Mouse (Mus musculus): ENCODE data around the gene Sgcg.
A peak's percentile ranks its signal among the peaks of the same experiment; 100 is the strongest.

Sgcg gene

DNA sequence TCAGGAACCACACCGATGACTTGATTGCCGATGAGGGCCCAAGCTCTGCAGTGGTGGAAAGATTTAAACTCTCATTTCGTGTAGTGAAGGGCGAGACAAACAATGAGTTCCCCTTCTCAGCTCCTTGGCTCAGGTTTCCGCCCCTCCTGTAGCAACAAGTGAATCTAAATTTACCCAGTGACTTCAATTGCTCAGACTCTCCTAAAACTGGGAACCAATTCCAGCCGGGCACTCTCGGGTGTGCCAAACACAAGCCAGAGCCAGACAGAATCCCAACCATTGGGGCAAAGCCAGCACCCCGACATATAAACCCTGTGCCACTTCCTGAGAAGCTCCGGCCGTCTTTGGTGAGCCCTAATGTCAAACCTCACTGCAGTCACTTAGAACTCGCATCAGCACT lies at the start of gene Sgcg:
Gene Sgcg, minus strand, starts transcription at position 139 of the 400 bp plus-strand sequence.
- no peak for ATAC-seq (ENCODE audit: insufficient number of reproducible peaks, low FRiP score, low TSS enrichment)

DNA sequence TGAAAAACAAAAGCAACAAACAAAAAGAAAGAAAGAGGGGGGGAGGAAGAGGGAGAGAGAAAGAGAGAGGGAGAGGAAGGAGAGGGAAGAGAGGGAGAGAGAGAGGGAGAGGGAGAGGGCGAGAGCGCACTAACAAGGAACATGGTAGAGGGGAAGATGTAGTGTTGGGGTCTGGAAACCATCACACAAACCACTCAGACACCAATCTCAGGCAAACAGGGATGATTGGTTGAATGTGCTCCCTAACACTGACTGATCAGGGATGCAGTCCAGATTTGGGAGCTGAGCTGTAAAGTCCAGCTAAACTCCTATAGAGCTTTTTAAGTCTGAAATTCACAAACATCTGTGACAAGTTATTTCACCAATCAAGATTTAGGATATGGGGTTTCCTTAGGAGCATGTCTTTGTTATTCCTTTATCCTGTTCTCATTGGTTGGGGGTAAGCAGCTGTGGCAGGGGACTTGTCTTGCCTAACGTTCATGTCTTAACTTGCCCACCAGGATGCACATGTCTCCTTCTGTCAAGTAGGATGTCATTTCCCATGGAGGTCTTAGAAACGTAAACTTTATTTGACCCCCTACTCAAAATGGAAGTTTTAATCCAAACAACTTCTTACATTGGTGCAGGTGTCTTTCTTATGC lies 45.8 kb upstream of the Sgcg start:
- ATAC-seq (ENCODE audit: insufficient number of reproducible peaks, low FRiP score, low TSS enrichment): no peak

DNA sequence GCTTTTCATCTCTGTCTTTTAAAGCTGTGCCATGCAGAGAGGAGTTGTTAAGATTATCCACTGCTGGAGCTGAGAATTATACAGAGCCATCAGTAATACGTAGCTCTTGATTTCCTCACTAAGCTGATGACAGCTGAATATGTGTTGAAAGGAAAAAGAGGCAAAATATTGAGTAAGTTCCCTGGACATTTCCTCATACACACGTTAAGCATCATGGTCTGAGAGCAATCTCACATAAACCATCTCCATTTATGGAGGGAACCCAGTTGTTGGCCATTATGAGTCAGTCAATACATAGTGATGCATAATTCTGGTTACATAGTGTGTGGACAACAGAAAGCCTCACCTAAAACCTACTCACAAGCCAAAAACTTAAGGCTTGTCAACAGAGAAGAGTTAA lies 44.1 kb upstream of the Sgcg start:
- ATAC-seq (ENCODE audit: insufficient number of reproducible peaks, low FRiP score, low TSS enrichment): no peak

- no peak for ATAC-seq (ENCODE audit: insufficient number of reproducible peaks, low FRiP score, low TSS enrichment)
Observed at GRCm38 (mm10) chr14:61301323-61301722, 43.0 kb upstream of the Sgcg start.

- ATAC-seq (ENCODE audit: insufficient number of reproducible peaks, low FRiP score, low TSS enrichment): no peak
Observed at GRCm38 (mm10) chr14:61299810-61300209, 41.5 kb upstream of the Sgcg start.

DNA sequence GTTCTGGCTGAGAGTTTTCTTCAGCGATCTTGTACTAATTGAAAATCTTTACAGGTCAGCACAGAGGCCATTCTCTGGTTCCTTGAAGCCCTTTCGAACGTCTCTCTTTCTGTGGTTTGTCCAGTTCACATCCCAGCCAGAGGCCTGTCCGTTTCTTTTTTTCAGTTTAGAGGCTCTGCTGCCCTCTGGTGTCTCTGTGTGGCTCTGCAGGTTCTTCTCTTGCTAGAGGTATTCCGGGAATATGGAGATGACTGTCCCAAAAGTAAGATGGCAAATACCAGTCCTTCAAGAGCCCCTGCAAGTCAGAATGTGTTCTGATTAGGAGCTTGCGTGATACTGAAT lies 36.4 kb upstream of the Sgcg start:
- peak; percentile 45; the same call in 1 of the 2 replicates for ATAC-seq (ENCODE audit: insufficient number of reproducible peaks, low FRiP score, low TSS enrichment)

GRCm38 (mm10) chr14:61293884-61294737 lies 35.8 kb upstream of the Sgcg start:
- peak; percentile 75 for ATAC-seq (ENCODE audit: insufficient number of reproducible peaks, low FRiP score, low TSS enrichment)

- no peak for ATAC-seq (ENCODE audit: insufficient number of reproducible peaks, low FRiP score, low TSS enrichment)
Observed at GRCm38 (mm10) chr14:61290664-61291063, 32.4 kb upstream of the Sgcg start.

- ATAC-seq (ENCODE audit: insufficient number of reproducible peaks, low FRiP score, low TSS enrichment): no peak
Observed at GRCm38 (mm10) chr14:61288606-61289286, 30.5 kb upstream of the Sgcg start.

GRCm38 (mm10) chr14:61278676-61279300 lies 20.5 kb upstream of the Sgcg start:
- ATAC-seq (ENCODE audit: insufficient number of reproducible peaks, low FRiP score, low TSS enrichment): no peak

GRCm38 (mm10) chr14:61277285-61277684 lies 19.0 kb upstream of the Sgcg start:
- ATAC-seq (ENCODE audit: insufficient number of reproducible peaks, low FRiP score, low TSS enrichment): no peak

- ATAC-seq (ENCODE audit: insufficient number of reproducible peaks, low FRiP score, low TSS enrichment): no peak
Observed at GRCm38 (mm10) chr14:61274414-61275198, 16.3 kb upstream of the Sgcg start.

GRCm38 (mm10) chr14:61267908-61268475 lies 9.7 kb upstream of the Sgcg start:
- ATAC-seq (ENCODE audit: insufficient number of reproducible peaks, low FRiP score, low TSS enrichment): peak; percentile 93

GRCm38 (mm10) chr14:61259084-61259483 lies 794 bp upstream of the Sgcg start:
- no peak for ATAC-seq (ENCODE audit: insufficient number of reproducible peaks, low FRiP score, low TSS enrichment)

GRCm38 (mm10) chr14:61252596-61253388 lies 5.5 kb downstream of the Sgcg start:
- ATAC-seq (ENCODE audit: insufficient number of reproducible peaks, low FRiP score, low TSS enrichment): no peak

- no peak for ATAC-seq (ENCODE audit: insufficient number of reproducible peaks, low FRiP score, low TSS enrichment)
Observed at GRCm38 (mm10) chr14:61246444-61246843, 11.8 kb downstream of the Sgcg start.

- no peak for ATAC-seq (ENCODE audit: insufficient number of reproducible peaks, low FRiP score, low TSS enrichment)
Observed at GRCm38 (mm10) chr14:61242611-61243010, 15.7 kb downstream of the Sgcg start.

GRCm38 (mm10) chr14:61238751-61239150 lies 19.5 kb downstream of the Sgcg start:
- no peak for ATAC-seq (ENCODE audit: insufficient number of reproducible peaks, low FRiP score, low TSS enrichment)

- no peak for ATAC-seq (ENCODE audit: insufficient number of reproducible peaks, low FRiP score, low TSS enrichment)
Observed at GRCm38 (mm10) chr14:61237101-61237654, 21.1 kb downstream of the Sgcg start.

Data from cerebellum, adult (tissue).